Mouse (Mus musculus) v-Abl transformed pro-B cells (cell line): Measurements from ENCODE around the gene Vipr2.

Experiments
- in situ Hi-C, 2 experiments: fragments of 400-800 bp; cut with MboI; formaldehyde crosslinking; loops; one replicate each; pipeline ENCODE4 v1.15.1; 2025; ENCODE audit not compliant: unreplicated experiment in 2 of 2

Vipr2 gene

GRCm38 (mm10) chr12:116077074-116077854, at the start of gene Vipr2:
TSS of gene Vipr2 (plus strand) at chr12:116077726.
- in situ Hi-C loops: loop anchor here in 1 of 2 experiments (10.0 to 25.0 kb wide), 2 partner anchors 548 to 1260 kb away; no protein-coding TSS in a partner anchor

DNA sequence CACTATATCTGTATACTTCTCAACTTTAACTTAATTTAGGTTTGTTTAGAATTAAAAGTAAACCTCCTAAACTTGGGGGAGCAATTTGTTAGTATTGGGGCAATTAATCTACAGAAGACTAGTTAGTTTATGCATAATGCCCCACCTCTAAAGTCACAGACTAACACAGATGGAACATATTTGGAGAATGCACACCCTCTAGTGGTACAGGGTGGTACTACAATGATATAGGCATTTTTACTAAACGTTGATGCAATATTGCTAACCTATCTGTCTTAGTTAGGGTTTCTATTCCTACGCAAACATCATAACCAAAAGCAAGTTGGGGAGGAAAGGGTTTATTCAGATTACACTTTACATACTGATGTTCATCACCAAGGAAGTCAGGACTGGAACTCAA, 49.4 kb upstream of the Vipr2 start:
- in situ Hi-C loops: no loop called here

DNA sequence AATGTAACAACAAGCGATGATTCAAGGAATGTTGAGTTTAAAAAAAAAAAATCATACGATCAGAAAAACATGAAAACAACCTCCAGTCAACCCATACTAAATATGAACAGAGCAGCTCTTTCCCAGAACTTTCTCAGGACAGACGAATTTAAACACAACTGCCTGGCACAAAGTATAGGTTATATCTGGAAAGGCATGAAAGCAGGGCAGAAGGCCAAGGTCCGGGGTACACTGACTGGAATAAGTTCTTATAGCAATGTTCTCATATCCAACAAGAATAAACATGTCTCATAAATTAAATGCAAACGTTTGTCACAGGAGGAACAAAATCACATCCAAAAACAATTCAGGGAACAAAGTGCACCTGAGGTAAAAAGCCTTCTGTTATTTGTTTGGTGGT, 42.2 kb upstream of the Vipr2 start:
- in situ Hi-C loops: no loop called here

- in situ Hi-C loops: no loop called here
Observed at GRCm38 (mm10) chr12:116044785-116045184, 32.7 kb upstream of the Vipr2 start.

DNA sequence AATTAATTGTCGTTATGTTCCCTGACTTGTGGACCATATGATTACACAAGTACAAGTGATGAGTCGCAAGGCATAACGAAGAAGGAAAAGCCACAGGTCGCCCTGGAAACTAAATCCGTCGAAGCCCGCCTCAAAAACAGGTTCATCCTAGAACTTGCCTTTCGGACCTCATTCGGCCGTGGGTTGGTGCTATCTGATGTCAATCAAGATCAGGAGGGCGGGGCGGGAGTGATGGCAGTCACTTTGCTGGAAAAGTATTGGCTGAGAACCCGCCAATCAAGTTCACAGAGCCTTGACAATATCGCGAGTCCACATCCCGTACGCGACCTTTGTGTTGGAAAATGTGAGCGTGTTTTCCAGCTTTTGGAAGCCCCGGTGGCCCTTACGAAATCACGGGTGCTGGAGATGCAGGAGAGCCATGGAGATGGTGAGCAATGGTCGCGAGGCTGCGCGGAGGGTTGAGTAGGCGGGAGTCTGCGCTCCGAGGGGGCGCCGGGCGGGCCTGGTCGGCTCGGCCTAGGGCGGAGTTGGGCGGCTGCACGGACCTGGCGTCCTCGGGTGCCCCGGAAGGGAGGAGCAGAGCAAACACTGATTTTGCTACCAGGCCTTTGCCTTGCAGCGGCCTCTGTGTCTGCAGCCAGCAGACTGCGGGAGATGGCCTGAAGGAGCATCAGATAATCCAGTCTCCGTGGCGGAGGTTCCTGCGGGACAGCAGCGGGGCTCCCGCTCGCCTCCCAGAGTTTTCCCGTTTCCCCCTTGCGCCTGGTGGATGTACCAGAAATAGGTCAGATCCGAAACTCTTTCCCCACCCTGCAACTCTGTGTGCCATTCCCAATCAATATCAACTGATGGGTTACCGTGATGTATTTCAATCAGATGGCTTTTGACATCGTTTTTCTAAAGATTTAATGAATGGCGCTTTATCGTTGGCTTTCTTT, 29.8 kb upstream of the Vipr2 start, which contains the start of gene Zfp386:
Gene Zfp386, plus strand, starts transcription at position 285 of the 938 bp plus-strand sequence.
- in situ Hi-C loops: no loop called here

- in situ Hi-C loops: no loop called here
Observed at GRCm38 (mm10) chr12:116048766-116049165, 28.8 kb upstream of the Vipr2 start.

DNA sequence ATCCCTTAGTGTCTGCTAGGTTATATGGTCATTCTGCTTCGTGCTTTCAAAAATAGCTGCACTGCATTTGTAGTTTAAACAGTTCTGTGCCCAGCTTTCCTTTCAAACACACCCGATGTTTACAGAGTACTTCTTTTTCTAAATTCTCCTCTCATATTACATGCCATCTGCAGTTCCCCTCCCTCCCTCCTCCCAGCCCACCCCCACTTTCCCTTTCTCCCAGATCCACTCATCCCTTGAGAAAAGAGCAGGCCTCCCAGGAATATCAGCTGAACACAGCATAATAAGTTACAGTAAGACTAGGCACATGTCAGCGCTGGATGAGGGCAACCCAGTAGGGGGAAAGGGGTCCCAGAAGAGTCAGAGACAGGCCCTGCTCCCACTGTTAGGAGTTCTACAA, 28.3 kb upstream of the Vipr2 start:
- in situ Hi-C loops: no loop called here

- in situ Hi-C loops: loop anchor here in 1 of 2 experiments (5.0 kb wide), 1 partner anchor 153 kb away; no protein-coding TSS in a partner anchor
Observed at GRCm38 (mm10) chr12:116049701-116050100, 27.8 kb upstream of the Vipr2 start.

DNA sequence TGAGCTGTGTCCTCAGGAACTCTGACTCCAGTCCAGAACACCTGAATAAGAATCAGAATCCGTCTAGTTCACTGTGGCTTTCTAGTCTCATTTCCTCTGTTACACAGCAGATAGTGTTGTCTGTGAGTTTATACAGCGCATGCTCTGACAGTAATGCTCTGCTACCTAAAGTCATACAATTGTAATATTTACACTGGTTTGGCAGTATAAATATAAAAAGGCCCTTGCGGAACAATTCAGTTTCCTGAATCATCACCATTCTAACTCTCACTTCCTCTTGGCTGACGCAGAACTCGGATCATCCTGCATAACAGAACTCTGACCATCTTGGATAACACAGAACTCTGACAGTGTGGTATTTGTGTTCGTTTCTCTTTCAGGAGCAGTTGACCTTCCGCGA, 23.2 kb upstream of the Vipr2 start:
- in situ Hi-C loops: loop anchor here in 1 of 2 experiments (5.0 kb wide), 1 partner anchor 148 kb away; no protein-coding TSS in a partner anchor

DNA sequence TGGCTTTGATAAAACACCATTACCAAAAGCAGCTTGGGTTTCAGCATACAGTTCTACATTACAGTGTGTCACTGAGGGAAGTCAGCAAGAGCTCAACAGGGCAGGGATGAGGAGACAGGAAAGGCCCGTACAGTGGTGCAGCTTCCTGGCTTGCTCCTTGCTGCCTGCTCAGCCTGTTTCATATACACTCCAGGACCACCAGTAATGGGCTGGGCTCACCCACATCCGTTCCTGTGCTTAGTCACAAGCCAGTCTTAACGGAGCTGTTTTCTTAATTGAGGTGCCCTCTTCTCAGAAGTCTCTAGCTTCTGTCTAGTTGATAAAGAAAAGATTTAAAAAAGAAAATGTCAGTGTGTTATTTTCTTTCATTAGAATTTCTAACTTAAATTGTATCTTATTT, 21.4 kb upstream of the Vipr2 start:
- in situ Hi-C loops: no loop called here

GRCm38 (mm10) chr12:116061561-116062193, 15.8 kb upstream of the Vipr2 start:
- in situ Hi-C loops: no loop called here

GRCm38 (mm10) chr12:116062194-116062583, 15.3 kb upstream of the Vipr2 start:
- in situ Hi-C loops: no loop called here

DNA sequence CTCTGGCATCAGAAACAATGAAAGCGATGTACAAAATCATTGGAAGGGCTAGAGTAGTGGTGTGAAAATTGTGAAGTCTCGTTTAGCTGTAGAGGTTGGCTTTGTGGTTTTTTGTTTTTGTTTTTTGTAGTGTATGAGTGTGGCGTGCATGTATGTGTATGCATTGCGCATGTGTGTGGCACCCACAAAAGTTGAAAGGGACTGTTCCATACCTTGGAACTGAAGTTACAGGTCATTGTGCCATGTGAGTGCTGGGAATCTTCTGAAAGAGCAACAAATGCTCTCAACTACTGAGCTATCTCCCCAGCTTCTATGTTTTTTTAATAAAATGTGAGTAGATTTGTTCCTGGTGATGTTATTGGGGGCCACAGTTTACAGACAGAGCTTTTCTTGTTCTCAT, 14.5 kb upstream of the Vipr2 start:
- in situ Hi-C loops: no loop called here

DNA sequence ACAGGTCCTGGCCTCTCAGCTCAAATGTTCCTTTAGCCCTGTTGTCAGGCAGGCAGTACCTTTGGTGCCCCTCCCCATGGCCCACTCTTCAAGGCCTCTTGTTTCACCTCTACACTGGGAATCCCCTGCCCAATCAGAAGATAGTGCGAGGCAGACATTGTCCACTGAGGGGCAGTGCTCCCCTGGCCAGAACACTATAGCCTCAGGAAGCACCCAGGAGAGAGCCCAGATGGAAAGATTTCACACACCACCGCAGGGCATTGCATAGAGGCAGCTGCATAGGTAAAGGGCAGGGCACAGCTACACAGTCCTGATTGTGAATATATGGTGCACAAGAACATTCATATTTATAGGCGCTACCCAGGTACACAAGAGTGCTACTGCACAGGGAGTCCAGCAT, 6.5 kb upstream of the Vipr2 start:
- in situ Hi-C loops: loop anchor here (5.0 to 10.0 kb wide), 3 partner anchors 131 to 554 kb away; no protein-coding TSS in a partner anchor

DNA sequence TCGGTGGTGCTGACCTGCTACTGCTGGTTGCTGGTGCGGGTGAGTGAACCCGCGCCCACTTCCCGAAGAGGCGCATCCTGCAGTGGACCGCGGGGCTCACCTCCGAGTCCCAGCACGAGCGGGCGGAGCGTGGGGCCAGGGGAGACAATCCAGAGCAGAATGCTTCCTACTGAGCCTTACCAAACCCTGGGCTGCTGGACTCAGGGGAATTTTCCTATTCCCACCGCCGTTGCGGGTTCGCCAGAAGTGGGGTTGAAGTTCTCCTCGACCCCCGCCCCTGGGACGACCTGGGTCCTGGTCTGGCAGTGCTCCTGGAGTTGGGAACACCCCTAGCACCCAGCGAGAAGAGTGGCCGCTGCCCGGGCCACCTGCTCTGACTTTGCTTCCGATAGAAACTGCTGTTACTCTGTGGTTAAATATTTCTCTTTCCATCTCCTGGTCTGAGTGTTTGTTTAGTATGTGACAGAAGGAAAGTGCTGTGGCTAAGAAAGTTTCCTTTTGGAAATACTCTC, 385 bp downstream of the Vipr2 start:
- in situ Hi-C loops: loop anchor here in 1 of 2 experiments (10.0 to 25.0 kb wide), 2 partner anchors 547 to 1259 kb away; no protein-coding TSS in a partner anchor

- in situ Hi-C loops: loop anchor here in 1 of 2 experiments (25.0 kb wide), 1 partner anchor 1254 kb away; no protein-coding TSS in a partner anchor
Observed at GRCm38 (mm10) chr12:116083125-116083524, 5.6 kb downstream of the Vipr2 start.

GRCm38 (mm10) chr12:116084294-116084693, 6.8 kb downstream of the Vipr2 start:
- in situ Hi-C loops: loop anchor here in 1 of 2 experiments (25.0 kb wide), 1 partner anchor 1253 kb away; no protein-coding TSS in a partner anchor

DNA sequence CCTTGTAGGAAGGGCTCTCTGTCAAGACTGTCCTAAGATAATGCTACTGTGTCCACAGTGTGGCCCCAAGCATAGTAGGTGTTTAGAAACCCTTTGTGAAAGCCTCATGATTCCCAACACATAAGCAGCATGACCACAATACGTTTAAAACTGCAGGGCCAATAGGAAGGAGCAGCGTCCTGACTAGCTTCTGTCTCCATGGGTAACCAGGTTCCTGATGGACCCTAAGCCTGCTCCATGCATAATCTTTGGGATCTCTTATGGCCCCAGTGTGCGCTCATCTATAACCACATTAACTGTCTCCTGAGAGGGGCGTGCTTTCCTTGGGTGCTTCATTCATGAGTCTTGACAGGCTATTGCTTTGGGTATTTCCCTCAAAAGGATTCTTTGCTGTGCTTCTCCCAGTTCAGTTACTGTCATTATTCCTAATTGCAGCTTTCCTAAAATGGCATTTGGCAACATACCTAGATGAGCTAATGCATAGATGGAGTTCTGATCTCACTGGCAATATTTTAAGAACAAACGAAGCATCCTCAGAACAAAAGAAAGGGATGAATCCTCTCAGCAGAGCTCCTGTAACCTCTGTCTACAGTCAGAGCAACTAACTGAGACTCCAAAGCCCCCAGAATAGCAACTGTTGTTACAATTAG, 9.6 kb downstream of the Vipr2 start:
- in situ Hi-C loops: loop anchor here in 1 of 2 experiments (25.0 kb wide), 1 partner anchor 1250 kb away; no protein-coding TSS in a partner anchor

DNA sequence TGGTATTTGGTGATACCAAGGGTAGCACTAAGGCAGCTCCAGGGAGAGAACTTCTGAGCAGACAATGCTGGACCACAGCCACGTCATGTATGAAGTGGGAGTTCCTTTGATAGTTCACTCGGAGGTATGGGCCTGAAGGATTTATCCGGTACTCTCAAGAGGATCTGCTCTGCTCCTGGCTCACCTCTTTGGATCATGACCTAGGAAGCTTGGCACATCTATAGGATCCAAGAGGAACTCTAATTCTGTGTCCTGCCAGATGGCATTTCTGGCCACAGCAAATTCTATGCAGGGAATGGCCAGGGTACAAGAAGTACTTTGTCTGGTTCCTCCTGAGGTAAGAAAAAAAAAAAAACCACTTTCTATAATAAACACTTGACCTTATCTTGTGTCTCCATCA, 12.3 kb downstream of the Vipr2 start:
- in situ Hi-C loops: loop anchor here in 1 of 2 experiments (25.0 kb wide), 1 partner anchor 1247 kb away; no protein-coding TSS in a partner anchor
